Mouse (Mus musculus) left cerebral cortex, postnatal 25 days (tissue): Measurements from ENCODE around the gene Slc35f6. TPM values are rescaled to one million over a fixed set of nuclear protein-coding genes. Genes with fewer than 3 reads are reported as not detected.

Source experiments
- DNase-seq, 2 experiments: peaks; one replicate each; pipeline ENCODE4 v3.0.0; 2022; ENCODE audit warnings: low spot score in 2 of 2, mixed read lengths in 1 of 2
- intact Hi-C: fragments of 180-260 bp; cut with DNase I; formaldehyde crosslinking; loops from one replicate; pipeline ENCODE4 v1.15.1; 2025
- total RNA-seq, 2 experiments: library from RNA; stranded (reverse); gene quantifications; 2 replicates each; pipeline ENCODE4 v1.2.3; 2021

Slc35f6 gene
- total RNA-seq, 2 experiments from 2014 or later = 40.5 to 40.9 TPM

DNA sequence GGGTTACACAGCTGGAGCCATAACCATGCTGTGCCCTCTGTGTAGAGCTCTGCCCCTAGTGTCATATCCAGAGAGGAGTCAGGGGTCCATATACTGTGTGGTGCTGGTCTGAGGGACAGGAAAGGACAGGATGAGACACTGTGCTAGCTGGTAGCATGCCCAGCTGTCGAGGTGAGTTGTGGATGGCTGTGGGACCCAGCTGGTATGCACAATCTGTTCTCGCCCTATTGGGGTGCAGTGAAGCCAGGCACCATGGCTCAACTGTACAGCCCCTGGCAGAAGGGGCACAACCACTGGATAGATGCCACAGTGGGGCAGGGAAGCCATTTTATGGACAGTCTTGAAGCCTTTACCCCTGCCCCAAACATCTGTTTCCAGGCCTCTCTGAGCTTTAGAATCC lies 28.5 kb upstream of the Slc35f6 start:
- DNase-seq = no peak
- intact Hi-C loops = no loop called here

DNA sequence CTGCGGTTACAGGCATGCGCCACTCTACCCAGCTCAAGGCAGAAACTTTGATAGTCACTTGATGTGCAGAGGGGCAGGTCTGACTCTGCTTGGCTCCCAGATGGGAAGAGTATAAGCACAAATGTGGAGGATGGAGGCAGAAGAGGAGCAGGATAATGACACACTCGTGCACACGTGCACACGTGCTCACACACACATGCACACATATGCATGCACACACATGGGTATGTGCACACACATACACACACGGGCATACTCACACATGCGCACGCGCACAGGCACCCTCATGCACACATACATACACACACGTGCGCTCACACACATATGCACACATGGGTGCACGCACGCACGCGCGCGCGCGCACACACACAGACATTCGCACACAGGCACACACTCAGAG lies 27.2 kb upstream of the Slc35f6 start:
- no peak for DNase-seq
- intact Hi-C loops = no loop called here

DNA sequence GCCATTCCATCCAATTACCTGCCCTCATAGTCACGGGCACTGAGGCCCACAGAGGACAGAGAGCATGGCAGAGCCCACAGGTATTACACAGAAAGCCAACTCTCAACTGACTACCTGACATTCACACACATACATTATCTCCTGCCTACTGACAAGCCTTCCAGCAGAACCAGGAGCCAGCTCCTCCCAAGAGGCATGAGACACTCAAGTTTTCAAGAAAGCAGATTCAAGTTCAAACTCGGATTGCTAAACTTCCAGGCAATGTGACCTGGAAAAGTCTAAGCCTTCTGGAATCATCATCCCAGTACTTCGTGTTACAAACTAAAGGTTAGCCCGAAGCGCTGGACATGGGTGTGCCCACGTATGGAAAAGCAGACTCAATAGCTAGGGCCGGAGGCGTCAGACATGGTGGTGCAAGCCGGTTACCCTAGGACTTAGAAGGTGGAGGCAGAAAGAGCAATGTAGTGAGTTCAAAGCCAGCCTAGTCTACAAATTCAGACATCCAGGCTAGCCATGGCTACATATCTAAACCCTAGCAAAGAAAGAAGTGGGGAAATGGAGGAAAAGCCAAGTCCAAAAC lies 26.4 kb upstream of the Slc35f6 start:
- intact Hi-C loops = no loop called here
- DNase-seq = no peak

DNA sequence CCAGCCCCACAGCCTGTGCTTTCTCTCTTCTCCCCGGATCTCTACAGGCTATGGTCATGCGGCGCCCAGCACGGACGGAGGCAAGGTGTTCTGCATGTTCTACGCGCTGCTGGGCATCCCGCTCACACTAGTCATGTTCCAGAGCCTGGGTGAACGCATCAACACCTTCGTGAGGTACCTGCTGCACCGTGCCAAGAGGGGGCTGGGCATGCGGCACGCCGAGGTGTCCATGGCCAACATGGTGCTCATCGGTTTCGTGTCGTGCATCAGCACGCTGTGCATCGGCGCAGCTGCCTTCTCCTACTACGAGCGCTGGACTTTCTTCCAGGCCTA lies 25.9 kb upstream of the Slc35f6 start:
- intact Hi-C loops = no loop called here
- DNase-seq = no peak

DNA sequence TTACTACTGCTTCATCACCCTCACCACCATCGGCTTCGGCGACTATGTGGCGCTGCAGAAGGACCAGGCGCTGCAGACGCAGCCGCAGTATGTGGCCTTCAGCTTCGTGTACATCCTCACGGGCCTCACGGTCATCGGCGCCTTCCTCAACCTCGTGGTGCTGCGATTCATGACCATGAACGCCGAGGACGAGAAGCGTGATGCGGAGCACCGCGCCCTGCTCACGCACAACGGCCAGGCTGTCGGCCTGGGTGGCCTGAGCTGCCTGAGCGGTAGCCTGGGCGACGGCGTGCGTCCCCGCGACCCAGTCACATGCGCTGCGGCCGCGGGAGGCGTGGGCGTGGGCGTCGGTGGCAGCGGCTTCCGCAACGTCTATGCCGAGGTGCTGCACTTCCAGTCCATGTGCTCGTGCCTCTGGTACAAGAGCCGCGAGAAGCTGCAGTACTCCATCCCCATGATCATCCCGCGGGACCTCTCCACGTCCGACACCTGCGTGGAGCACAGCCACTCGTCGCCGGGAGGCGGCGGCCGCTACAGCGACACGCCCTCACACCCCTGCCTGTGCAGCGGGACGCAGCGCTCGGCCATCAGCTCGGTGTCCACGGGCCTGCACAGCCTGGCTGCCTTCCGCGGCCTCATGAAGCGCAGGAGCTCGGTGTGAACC lies 25.4 kb upstream of the Slc35f6 start:
- intact Hi-C loops = no loop called here
- no peak for DNase-seq

DNA sequence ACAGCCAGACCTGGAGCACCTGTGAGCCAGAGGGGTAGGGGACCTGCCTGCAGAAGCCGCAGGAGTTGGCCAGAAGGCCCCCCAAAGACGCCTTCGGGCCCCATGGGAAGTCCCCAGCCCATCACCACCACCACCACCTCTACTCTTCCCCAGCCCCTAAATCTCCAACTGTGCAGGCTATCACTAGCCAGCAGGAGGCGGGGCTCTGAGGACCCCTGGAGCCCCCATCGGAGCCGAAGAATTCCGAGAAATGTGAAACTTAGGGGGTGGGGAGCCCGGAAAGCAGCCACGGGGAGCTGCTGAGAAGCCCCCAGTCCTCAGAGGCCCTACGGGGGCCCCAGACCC lies 24.9 kb upstream of the Slc35f6 start:
- no peak for DNase-seq
- intact Hi-C loops = no loop called here

DNA sequence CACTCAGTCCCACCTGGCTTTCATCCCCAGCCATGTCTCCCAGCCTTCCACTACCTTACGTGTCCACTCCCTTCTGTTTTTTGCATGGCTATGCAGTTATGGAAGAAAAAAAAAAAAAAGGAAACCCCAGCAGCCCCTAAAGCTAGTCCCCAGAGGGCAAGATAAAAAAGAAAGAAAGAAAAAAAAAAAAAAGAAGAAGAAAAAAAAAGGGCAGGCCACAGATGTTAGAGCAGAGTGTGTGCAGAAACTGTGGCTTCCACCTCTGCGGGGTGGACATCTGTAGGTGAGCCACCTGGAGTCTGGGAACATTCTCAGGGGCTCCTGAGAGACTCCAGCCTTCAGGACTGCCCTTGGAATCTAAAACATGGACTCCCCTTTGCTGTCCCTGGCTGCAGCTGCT lies 24.4 kb upstream of the Slc35f6 start:
- intact Hi-C loops = no loop called here
- no peak for DNase-seq

DNA sequence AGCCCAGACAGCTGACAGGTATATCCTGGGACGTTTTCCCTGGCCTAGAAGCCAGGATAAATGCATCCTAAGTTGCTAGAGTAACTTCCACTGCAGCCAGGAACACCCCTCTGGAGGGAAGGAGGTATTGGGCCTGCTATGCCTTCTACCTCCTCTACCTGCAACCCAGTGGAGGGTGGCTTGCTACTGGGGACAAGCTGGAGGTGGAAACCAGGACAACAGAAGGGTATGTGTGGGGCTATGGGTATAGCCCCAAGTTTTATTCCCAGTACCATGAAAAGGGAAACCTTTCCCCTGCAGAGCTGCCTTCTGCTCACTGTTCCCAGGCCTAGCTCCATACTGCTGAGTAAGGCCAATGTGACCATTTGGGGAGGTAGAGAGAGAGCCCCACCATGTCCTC lies 23.4 kb upstream of the Slc35f6 start:
- intact Hi-C loops = no loop called here
- DNase-seq = no peak

DNA sequence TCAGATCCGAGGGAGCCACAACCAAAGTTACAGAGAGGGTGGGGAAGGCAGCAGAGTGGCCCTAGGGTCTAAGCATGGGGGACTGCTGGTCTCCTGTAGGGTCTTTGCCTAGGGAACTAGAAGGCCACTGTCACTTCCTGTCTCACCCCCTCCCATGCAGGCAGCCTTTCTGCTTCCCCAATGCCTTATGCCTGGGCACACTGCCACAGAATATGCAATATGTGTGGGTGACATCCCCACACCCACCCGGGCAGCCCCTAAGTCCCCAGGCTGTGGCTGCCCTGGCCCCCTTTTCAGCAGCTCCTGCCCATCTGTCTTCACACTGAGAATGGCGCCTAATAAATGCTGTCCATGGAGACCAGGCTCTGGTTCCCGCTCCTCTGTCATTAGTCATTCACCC lies 22.8 kb upstream of the Slc35f6 start:
- DNase-seq = no peak
- intact Hi-C loops = no loop called here

DNA sequence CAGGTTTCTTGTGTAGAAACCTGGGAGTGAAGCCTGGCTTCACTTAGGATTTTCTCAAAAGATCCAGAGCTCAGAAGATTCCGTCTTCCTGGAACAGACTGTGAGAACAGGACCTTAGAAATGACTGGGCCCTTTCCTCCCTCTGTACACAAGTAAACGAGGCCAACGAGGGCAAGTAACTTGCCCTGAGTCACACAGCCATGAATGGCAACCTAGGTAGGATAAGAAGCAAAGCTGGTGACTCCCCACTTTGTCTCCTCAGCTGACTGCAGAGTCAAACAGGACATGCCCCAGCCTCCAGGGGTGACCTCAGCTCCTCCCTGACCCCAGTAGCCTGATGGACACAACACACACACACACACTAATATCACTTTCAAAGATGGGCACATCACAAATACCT lies 22.4 kb upstream of the Slc35f6 start:
- DNase-seq = no peak
- intact Hi-C loops = no loop called here

DNA sequence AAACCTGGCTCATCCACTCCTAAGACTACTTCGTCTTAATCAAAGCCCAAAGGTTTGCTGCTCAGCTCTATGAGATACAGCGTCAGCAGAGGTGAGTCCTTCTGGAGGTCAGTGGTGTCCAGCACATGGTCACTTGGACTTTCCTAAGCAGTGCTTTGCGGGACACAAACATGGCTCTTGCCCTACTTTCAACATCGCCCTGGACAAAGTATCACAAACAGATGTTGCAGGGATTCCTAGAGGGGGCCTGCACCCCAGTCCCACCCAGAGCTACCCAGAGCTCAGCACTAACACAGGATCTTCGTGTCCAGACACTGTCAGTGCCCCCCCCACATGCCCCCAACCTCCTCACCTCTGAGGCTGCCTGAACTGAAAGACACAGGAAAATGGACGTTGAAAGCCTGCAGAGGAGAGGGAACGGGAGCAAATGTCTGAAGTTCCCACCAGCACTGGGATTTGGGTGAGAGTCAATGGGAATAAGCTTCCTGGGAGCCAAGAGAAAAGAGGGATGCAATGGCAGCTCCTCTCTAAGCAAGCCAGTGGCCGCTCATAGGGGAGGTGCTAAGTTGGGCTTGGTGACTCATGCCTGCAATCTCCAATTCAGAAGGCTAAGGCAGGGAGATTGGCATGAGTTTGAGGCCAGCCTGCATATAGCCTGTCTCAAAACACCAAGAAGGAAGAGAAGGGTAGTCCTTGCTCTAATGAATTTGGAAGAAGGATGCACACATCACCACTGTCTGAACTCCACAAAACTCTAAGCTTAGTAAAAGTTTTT lies 21.2 kb upstream of the Slc35f6 start:
- intact Hi-C loops = no loop called here

DNA sequence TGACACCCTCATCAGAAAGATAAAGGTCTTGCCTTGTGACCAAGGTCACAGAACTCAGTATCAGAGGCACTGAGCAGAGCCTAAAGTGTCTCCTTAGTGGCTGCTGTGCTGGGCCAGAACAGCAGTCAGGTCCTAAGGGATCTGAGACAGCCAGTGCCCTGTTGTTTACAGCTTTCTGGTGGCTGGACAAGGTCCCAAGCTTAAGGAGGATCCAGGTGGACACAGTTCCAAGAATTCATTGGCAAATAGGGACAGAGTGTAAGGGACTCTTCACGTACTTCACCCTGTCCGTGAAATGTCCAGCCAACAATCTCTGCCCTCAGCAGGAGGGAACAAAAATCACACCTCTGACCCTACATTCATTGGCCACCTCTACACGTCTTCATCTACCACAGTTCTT lies 19.2 kb upstream of the Slc35f6 start:
- intact Hi-C loops = no loop called here
- no peak for DNase-seq

More for the DNA sequence above, 21.2 kb upstream of the Slc35f6 start:
- DNase-seq = peak in 1 of 2 experiments; percentile 50

DNA sequence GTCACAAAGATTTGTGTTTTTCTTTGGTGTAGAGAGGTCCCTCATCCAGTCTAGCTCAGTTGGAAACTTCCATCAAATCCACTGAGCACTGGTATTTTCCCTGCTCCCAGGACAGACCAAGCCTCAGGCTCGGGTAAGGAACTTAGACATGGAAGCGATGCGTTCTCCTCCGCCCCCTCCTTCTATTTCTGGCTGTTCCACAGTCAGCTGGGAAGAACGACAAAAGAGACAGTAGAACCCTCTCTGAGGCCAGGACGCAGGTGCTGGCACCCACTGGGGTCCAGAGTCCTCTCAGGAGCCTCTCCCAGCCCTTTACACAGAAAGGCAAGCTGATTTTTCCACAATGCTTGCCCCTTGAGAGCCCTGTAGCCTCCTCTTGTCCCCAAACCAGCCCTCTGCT lies 17.3 kb upstream of the Slc35f6 start:
- DNase-seq = peak; percentile 50 to 82
- intact Hi-C loops = no loop called here

DNA sequence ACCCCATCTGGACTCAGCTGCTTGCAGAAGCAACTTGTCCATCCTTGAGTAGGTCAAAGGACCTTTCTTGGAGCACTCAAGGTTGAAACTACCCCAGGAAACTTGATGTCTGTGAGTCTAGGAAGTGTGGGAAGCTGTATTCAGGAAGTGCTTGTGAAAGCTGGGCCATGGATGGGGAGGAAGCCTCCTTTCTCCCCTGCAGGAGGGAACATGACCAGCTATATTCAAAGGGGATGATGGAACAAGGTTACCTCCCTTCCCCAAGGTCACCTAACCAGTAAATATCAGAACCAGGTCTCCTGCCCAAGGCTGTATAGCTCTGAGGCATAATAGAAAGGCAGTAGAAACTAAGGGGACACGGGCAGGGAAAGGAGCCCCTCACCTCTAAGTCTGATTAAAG lies 15.6 kb upstream of the Slc35f6 start:
- no peak for DNase-seq
- intact Hi-C loops = no loop called here

DNA sequence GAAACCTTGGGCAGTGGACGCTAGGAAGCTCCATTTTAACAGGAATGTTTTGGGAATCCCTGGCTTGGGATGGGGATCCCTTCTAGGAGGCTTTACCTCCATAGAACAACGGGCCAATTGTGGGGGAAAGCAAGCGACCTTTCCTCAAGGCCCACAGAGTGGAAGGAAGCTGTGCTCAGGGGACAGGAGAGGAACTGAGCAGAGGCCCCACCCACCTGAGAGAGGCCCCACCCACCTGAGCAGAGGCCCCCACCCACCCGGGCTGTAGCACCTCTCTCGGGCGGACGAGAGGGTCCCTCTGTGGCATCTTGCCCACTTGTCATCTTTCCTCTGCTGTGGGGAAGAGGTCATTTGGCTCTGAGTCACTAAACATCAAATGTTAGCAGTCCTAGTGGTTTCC lies 10.7 kb upstream of the Slc35f6 start:
- no peak for DNase-seq
- intact Hi-C loops = loop anchor here (5.0 kb wide), 2 partner anchors 215 to 425 kb away; no protein-coding TSS in a partner anchor

DNA sequence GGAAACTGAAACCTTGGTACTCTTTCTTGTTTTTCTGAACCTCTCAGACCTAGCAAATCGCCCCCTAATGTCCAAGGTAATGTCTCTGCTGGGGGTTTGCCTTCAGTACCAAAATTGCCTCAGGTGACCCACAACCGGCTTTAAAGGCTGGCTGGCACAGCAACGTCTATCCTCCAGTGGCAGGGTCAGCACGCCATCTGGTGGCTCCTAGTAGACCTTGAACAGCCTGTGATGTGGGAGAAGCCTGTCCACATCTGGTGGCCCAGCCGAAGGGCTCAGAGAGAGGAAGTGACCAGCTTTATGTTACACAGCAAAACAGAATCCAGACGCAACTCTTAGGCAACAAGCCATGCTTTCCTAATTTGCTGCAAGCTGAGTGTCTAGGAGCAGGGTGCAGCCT lies 9.7 kb upstream of the Slc35f6 start:
- DNase-seq = peak; percentile 80 to 84
- intact Hi-C loops = loop anchor here (1.0 to 5.0 kb wide), 3 partner anchors 122 to 426 kb away; no protein-coding TSS in a partner anchor

DNA sequence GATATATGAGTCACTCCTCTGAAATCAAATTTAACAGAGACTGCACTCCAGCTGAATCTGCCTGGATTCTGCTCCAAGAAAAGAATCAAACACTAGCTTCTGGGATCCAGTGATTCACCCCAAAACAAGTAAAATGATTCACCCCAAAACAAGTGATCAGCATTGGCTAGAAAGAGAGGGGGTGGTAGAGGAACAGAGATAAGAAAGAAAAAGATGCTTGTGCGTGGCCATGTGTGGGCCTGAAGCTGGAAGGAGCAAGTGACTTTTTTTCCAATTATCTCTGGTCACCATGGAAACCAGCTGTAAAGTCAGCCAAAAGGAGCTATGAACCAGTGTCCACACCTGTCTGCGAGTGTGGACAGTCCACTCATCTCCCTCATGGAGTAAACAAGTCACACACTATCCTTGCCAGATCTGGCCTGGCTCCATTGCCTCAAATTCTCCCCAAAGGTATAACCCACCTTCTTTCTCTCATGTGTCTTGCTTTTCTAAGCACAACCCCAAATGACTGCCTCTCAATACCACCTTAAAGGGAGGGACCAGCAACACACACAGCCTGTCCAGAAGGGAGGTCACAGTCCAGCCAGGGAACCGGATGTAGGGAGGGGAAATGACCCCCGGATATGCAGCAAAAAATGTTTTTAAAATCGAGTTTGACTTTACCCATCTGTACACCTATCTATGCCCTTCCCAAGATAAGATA lies 4.1 kb upstream of the Slc35f6 start:
- intact Hi-C loops = loop anchor here (5.0 kb wide), 1 partner anchor 56 kb away; the partner anchor contains the start of gene Kcnk3
- DNase-seq = peak; percentile 37 to 91

DNA sequence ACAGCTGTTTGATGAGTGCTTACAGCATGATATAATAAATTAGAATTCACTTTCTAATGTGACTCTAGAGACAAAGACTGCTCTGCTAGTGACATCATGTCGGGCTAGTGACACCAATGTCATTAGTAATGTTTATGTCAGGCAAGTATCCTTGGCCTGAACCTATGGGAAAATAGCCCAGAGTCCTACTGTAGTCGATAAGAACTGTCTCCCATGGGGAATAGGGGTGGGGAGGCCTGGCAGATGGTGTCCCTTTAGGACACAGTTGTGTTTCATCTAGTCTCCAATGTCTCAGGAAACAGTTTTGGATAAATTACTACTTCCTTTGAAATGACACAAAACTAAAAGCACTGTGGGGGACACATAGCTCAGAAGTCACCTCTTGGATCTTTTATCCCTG lies 1.7 kb upstream of the Slc35f6 start:
- intact Hi-C loops = no loop called here
- no peak for DNase-seq

DNA sequence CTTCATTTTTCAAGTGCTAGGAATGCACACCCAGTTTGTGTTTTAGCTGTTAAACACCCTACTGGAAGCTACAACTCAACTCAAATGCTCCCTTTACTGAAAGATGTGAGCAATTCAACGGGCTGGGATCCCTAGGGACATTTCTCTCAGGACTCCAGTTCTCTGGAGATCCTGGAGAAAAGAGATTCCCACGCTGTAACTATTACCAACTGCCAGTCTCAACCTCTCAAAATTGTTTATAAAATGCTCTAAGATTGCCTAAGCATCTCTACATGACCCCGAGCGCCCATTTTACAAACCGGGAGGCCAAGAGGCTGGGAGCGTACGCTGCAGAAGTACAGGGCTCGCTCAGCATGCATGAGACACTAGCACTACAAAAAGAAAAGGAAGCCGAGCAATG lies 337 bp upstream of the Slc35f6 start:
- intact Hi-C loops = no loop called here
- DNase-seq = no peak

DNA sequence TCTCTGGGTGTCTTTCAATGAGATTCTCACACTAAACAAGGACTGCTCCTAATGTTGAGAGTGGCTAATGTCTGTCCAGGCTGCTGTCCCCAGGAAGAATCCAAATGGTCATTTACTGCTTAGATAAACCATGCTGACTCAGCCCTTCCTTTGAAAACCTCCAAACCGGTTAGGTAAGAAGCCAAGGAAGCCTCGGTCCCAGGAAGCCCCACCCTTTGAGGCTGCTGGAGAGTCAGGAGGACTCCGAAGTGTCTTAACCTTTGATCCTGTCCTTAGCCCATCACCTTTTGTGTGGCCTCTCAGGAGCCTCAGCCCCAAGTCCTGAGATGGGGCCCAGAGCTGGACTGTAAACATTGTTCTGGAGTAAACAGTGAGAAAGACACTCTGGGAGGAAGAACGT lies 1.8 kb downstream of the Slc35f6 start:
- DNase-seq = no peak
- intact Hi-C loops = no loop called here

DNA sequence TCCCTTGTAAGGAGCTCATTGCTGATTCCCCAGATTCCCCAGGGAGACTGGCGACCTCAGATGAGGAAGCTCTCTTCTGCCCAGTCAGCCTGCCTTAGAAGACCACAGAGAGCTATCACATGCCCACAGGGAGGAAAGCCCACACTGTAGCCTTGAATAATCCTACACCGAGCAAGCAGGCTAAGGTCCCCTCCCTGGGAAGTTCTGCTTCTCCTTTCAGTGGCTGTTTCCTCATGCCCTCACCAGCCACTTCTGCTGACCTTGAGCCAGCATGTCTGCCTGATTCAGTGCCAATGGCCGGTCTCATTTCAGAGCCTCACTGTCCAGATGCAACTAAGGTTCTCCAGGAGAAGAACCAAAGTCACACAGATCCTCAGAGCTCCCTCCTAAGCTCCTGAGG lies 3.0 kb downstream of the Slc35f6 start:
- intact Hi-C loops = no loop called here
- DNase-seq = peak in 1 of 2 experiments; percentile 34
